Mouse (Mus musculus) cerebellum, adult 2 months (tissue): ENCODE data around the gene Tln1.

Source experiments
- CTCF ChIP-seq: fragments of 200-500 bp; IDR thresholded peaks from 2 replicates; pipeline ENCODE4 v1.5.1; 2011; ENCODE audit warnings: low read depth, mild to moderate bottlenecking, control low read depth, low read length, moderate library complexity, borderline replicate concordance; ENCODE audit not compliant: insufficient read depth
- POLR2A ChIP-seq: fragments of 200-500 bp; IDR thresholded peaks from 2 replicates; pipeline ENCODE4 v1.6.1; 2011; ENCODE audit warnings: low read length, control low read depth, borderline replicate concordance; ENCODE audit not compliant: insufficient read depth

DNA sequence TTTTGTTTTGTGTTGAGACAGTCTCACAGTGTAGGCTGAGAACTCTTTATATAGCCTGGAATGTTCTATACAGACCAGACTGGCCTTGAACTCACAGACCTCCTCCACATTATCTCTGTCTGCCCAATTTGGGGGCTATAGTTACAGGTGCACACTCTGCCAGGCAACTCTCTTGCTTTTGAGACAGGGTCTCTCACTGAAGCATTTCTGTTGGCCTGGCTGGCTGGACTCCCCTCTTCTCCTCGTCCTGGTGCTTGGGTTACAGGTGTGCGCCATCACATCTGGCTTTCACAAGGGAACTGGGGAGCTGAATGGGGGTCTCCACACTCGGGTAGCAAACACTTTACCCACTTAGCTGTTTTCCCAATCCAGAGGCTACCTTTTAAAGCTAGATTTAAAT lies 29.5 kb upstream of the Tln1 start:
- no peak for TF ChIP-seq POLR2A
- TF ChIP-seq CTCF = no peak
